Mouse (Mus musculus): ENCODE results near the gene Map1a.

DNA sequence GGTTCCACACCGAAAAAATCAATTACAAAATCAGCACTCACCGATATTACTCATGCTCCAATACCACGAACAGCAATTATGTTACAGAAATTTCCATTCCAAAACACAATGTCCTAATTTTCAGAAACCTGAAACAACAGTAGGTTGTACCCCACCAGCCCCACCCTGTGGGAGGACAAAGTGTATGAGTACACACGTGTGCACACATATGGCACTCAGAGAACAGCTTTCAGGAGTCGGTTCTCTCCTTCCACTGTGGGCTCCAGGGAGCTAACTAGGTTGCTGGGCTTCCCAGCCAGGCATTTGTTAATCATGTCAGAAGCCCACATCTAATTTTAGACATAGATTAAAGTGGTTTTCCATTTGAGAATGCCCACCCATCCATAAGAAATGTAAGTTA lies 45.3 kb upstream of the Map1a start:
- TF ChIP-seq TCF12 (IDR thresholded peaks at IDR 0.05; ENCODE audit: low read depth, low read length) (no peak), BHLHE40 (IDR thresholded peaks at IDR 0.05; ENCODE audit: borderline replicate concordance, low read depth, low read length) (no peak), CTCF (IDR thresholded peaks at IDR 0.05 in 2 of 3, conservative IDR thresholded peaks at IDR 0.05 in 1 of 3; ENCODE audit: control insufficient read depth in 1 of 3, insufficient read depth in 1 of 3, low read depth in 2 of 3, low read length in 3 of 3, poor library complexity in 1 of 3, severe bottlenecking in 1 of 3) (no peak), GABPA (IDR thresholded peaks at IDR 0.05; ENCODE audit: low read depth, low read length) (no peak), ZNF384 (IDR thresholded peaks at IDR 0.05; ENCODE audit: low read depth, low read length) (no peak), TBP (IDR thresholded peaks at IDR 0.05; ENCODE audit: low read depth, low read length) (no peak), EP300 (IDR thresholded peaks at IDR 0.05; ENCODE audit: low read depth in 1 of 2, low read length in 2 of 2) (no peak), POLR2A (IDR thresholded peaks at IDR 0.05; ENCODE audit: control insufficient read depth in 1 of 2, insufficient read depth in 1 of 2, low read depth in 1 of 2, low read length in 2 of 2, poor library complexity in 1 of 2) (no peak), MAX (IDR thresholded peaks at IDR 0.05; ENCODE audit: low read length) (no peak), ZC3H11A (IDR thresholded peaks at IDR 0.05; ENCODE audit: low read depth, low read length) (no peak), MAFK (IDR thresholded peaks at IDR 0.05; ENCODE audit: borderline replicate concordance, low read depth, low read length) (no peak)
